Mouse (Mus musculus) hindbrain, embryonic 13.5 days (tissue): Measurements from ENCODE around the gene Gnaz. TPM values are rescaled to one million over a fixed set of nuclear protein-coding genes. Genes with fewer than 3 reads are reported as not detected.

Experiments used
- ATAC-seq: fragments of 200-750 bp; cut with Nextera tagmentation; 2 replicates; pipeline ENCODE4 v1.8.0; 2017; ENCODE audit warnings: moderate TSS enrichment; ENCODE audit not compliant: low FRiP score
- H3K27ac ChIP-seq: fragments of 300-500 bp; sonication (generic); 2 replicates; pipeline ENCODE4 v1.5.1; 2015; ENCODE audit warnings: inconsistent platforms, mild to moderate bottlenecking, moderate library complexity
- H3K27me3 ChIP-seq: fragments of 300-500 bp; sonication (generic); 2 replicates; pipeline ENCODE4 v1.6.1; 2015; ENCODE audit warnings: mild to moderate bottlenecking, inconsistent platforms
- H3K36me3 ChIP-seq: fragments of 300-500 bp; sonication (generic); 2 replicates; pipeline ENCODE4 v1.6.1; 2015; ENCODE audit warnings: mild to moderate bottlenecking, inconsistent platforms
- H3K4me1 ChIP-seq: fragments of 300-500 bp; sonication (generic); replicated peaks from 2 replicates; pipeline ENCODE4 v1.6.1; 2015; ENCODE audit warnings: inconsistent platforms
- H3K4me2 ChIP-seq: fragments of 300-500 bp; sonication (generic); 2 replicates; pipeline ENCODE4 v1.6.1; 2015; ENCODE audit warnings: inconsistent platforms, mild to moderate bottlenecking, moderate library complexity
- H3K4me3 ChIP-seq: fragments of 300-500 bp; sonication (generic); 2 replicates; pipeline ENCODE4 v1.5.1; 2015; ENCODE audit warnings: mild to moderate bottlenecking, inconsistent platforms
- H3K9ac ChIP-seq: fragments of 300-500 bp; sonication (generic); 2 replicates; pipeline ENCODE4 v1.6.1; 2015; ENCODE audit warnings: mild to moderate bottlenecking, inconsistent platforms
- H3K9me3 ChIP-seq: fragments of 300-500 bp; sonication (generic); 2 replicates; pipeline ENCODE4 v1.6.1; 2016; ENCODE audit warnings: inconsistent platforms
- WGBS: fragments of 180-500 bp; shearing (Covaris S2); methylation state at CpG from one replicate; pipeline ENCODE4 v1.1.7; 2015; 5-methylcytosine and 5-hydroxymethylcytosine counted together
- polyA plus RNA-seq: library from polyadenylated mRNA; unstranded; fragments of >200 nt; fragmentation: Nextera tagmentation; extraction: Ambion mirVana; gene quantifications from 2 replicates; pipeline ENCODE4 v1.2.1, GENCODE M21; 2015

Gene Gnaz
- polyA plus RNA-seq, 1 experiment from 2014 or later: 45.1 TPM

DNA sequence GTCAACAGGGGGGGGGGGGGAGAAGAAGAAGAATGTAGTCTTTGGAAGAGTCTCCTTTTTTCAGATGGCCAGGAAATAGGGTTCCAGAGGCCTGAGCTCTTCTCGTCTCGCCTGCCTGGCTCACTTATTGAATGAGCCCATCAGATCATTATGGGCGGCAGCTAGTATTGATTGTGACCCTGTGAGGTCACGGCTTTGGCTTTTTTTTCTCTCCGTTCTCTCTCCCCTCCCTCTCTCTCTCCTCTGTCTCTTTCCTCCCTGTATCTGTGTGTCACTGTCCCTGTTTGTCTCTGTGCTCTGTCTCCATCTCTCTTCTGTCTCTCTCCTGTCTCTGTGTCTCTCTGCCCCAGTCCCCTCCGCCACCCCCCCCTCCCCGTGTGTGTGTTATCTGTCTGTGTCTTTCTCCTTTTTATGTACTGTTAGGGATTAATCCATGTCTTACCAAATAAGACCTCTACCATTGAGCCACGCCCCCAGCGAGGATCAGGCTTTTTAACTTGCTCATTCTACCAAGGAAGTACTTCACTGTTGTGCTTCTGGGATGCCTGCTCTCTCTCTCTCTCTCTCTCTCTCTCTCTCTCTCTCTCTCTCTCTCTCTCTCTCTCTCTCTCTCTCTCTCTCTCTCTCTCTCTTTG lies 91.9 kb downstream of the Gnaz start:
- Histone ChIP-seq H3K4me1 (peaks cover 67% of the 10 kb centered on the region), H3K27me3 (0 out of 2 replicates have a peak, but pooled peaks cover 3% of the 10 kb centered on the region), H3K9ac (no peak overlapping the region; the same call in 1 of the 2 replicates), H3K27ac (no peak overlapping the region), H3K4me3 (no peak overlapping the region), H3K4me2 (no peak overlapping the region), H3K36me3 (no peaks in the 10 kb centered on the region), H3K9me3 (no peaks in the 10 kb centered on the region)
- WGBS: 18% methylated on average over 9 of the region's 9 CpGs
- ATAC-seq: no peak

DNA sequence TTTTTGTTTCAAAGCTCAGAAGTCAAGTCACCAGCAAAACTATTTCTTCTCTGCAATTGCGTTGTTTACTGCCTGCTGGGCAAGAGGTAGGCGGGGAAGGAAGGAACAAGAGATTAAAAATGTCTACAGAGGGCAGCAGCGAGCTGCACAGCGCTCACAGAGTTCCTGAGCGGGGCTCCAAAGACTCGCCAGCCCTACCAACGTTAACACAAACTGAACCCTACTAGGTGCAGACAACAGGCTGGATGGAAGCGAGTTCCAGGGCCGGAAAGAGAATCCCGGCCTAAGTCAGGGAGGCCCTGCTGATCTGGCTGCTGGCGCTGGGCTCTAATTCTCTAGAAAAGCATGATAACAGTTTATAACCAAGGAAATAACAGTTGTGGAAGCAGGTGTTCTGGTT lies 92.4 kb downstream of the Gnaz start:
- Histone ChIP-seq H3K4me3 (peak overlapping the region; percentile 88), H3K27me3 (0 out of 2 replicates have a peak, but pooled peaks cover 3% of the 10 kb centered on the region), H3K9ac (no peak overlapping the region), H3K36me3 (no peaks in the 10 kb centered on the region; the same call in 1 of the 2 replicates), H3K27ac (peak overlapping the region; percentile 36; the same call in 1 of the 2 replicates), H3K4me1 (peaks cover 69% of the 10 kb centered on the region), H3K9me3 (no peaks in the 10 kb centered on the region), H3K4me2 (peak overlapping the region; percentile 98)
- 1% methylated on average over 11 of the region's 11 CpGs for WGBS
- no peak for ATAC-seq

DNA sequence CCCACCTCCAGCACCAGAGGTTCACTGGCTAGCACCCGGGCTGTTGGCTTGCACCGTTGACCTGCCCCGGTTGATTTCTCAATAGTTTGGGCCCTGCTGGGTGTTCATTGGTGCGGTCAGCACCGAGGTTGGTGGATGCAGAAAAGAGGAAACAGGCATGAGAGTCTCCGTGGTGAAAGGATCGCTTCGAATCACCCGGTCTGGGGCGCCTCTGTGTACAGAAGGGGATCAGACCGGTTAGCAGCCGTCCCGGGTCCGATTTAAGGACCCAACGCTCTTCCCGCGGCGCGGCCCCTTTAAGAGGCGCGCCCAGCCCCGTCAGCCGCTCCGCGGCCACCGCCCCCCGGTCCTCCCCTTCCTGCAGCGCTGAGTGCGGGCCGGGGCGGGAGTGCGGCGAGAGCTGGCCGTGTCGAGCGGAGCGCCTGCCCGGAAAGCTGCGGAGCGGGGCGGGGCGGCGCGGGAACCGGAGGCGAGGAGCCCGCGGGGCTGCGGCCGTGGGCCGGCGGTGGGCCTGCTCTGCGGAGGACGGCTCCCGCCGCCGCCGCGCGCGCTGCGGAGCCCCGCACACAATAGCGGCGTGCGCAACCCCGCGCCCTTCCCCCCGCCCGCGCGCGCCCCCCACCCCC lies 93.4 kb downstream of the Gnaz start, which contains the start of gene Bcr:
TSS of gene Bcr (plus strand) at position 376 of the 626 bp plus-strand sequence.
- Histone ChIP-seq H3K9ac (peak within 1 kb of the TSS; percentile 93), H3K27ac (peak within 1 kb of the TSS; percentile 93), H3K4me1 (peaks cover 79% of the 10 kb centered on the region), H3K27me3 (0 out of 2 replicates have a peak, but pooled peaks cover 3% of the 10 kb centered on the region), H3K4me3 (peak within 1 kb of the TSS; percentile 88), H3K36me3 (peaks cover 4% of the 10 kb centered on the region; the same call in 1 of the 2 replicates), H3K9me3 (no peaks in the 10 kb centered on the region), H3K4me2 (peak within 1 kb of the TSS; percentile 98)
- peak; percentile 88 for ATAC-seq
- WGBS: under 1% methylated on average over 58 of the region's 73 CpGs

DNA sequence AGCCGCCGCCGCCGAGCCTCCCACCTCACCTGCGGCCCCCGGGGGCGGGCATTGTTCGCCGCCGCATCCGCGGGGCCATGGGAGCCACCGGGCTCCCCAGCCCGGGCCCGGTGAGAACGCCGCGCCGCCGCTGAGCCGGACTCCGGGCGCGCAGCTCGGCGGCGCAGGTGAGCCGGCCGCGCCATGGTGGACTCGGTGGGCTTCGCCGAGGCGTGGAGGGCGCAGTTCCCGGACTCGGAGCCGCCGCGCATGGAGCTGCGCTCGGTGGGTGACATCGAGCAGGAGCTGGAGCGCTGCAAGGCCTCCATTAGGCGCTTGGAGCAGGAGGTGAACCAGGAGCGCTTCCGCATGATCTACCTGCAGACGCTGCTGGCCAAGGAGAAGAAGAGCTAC lies 93.9 kb downstream of the Gnaz start:
- no peaks in the 10 kb centered on the region for H3K9me3 ChIP-seq
- H3K36me3 ChIP-seq: peaks cover 4% of the 10 kb centered on the region; the same call in 1 of the 2 replicates
- peak; percentile 28; the same call in 1 of the 2 replicates for ATAC-seq
- peak overlapping the region; percentile 88 for H3K4me3 ChIP-seq
- H3K27ac ChIP-seq: peak overlapping the region; percentile 93
- H3K27me3 ChIP-seq: 0 out of 2 replicates have a peak, but pooled peaks cover 3% of the 10 kb centered on the region
- peak overlapping the region; percentile 98 for H3K4me2 ChIP-seq
- H3K4me1 ChIP-seq: peaks cover 79% of the 10 kb centered on the region
- peak overlapping the region; percentile 93 for H3K9ac ChIP-seq
- 0% methylated on average over 24 of the region's 48 CpGs for WGBS

DNA sequence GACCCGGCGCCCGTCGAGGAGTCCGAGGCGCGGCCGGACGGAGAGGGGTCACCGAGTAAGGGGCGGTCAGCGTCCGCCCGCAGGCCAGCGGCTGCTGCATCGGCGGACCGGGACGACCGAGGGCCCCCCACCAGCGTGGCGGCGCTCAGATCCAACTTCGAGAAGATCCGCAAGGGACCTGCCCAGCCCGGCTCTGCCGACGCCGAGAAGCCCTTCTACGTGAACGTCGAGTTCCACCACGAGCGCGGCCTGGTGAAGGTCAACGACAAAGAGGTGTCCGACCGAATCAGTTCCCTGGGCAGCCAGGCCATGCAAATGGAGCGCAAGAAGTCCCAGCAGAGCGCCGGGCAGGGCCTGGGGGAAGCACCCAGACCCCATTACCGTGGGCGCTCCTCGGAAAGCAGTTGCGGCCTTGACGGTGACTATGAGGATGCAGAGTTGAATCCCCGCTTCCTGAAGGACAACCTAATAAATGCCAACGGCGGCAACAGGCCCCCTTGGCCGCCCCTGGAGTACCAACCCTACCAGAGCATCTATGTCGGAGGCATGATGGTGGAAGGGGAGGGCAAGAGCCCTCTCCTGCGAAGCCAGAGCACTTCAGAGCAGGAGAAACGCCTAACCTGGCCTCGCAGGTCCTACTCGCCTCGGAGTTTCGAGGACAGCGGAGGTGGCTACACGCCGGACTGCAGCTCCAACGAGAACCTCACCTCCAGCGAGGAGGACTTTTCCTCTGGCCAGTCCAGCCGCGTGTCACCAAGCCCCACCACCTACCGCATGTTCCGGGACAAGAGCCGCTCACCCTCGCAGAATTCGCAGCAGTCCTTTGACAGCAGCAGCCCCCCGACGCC lies 94.6 kb downstream of the Gnaz start:
- no peak for ATAC-seq
- Histone ChIP-seq H3K4me1 (peaks cover 78% of the 10 kb centered on the region), H3K4me2 (peak overlapping the region; percentile 98), H3K9ac (peak overlapping the region; percentile 93), H3K9me3 (no peaks in the 10 kb centered on the region), H3K36me3 (peaks cover 4% of the 10 kb centered on the region; the same call in 1 of the 2 replicates), H3K27me3 (0 out of 2 replicates have a peak, but pooled peaks cover 3% of the 10 kb centered on the region), H3K27ac (peak overlapping the region; percentile 93), H3K4me3 (peak overlapping the region; percentile 88)
- 1% methylated on average over 68 of the region's 71 CpGs for WGBS

DNA sequence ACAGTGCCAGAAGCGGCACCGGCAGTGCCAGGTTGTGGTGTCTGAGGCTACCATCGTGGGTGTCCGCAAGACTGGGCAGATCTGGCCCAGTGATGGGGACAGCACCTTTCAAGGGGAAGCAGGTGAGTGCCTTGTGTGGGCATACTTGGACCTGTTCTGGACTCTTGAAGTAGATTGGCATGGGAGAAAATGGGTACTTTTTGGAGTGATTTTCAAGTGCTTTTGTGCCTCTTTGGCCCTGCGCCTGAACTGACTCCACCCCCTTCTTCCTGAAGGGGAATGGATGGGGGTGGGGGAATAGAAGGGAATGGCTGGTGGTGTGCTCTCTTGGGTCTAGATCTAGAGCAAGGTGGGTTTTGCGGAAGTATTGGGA lies 95.2 kb downstream of the Gnaz start:
- Histone ChIP-seq H3K9me3 (no peaks in the 10 kb centered on the region), H3K36me3 (peaks cover 4% of the 10 kb centered on the region; the same call in 1 of the 2 replicates), H3K27ac (no peak overlapping the region), H3K27me3 (0 out of 2 replicates have a peak, but pooled peaks cover 3% of the 10 kb centered on the region), H3K4me2 (peak overlapping the region; percentile 98), H3K9ac (peak overlapping the region; percentile 93), H3K4me3 (peak overlapping the region; percentile 88), H3K4me1 (peaks cover 76% of the 10 kb centered on the region)
- WGBS: 15% methylated on average over 6 of the region's 6 CpGs
- no peak for ATAC-seq

DNA sequence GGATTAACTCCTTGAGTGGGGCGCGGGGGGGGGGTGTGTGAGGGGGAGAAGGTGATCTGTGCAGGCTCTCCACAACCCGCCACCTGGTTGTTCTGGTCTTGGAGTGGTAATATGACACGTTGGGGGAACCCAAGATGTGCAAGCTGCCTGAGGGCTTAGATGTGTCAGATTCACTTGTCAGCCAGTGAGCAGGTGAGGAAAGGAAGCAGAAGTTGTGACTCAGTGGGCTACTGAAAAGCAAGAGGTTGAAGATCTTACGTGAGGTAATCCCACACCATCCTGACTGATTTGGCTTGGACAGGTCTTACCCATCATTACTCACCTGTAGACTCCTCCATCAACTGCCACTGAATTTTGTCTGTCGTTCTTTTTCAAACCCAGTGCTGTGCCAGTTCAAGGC lies 95.6 kb downstream of the Gnaz start:
- peak overlapping the region; percentile 88 for H3K4me3 ChIP-seq
- no peak for ATAC-seq
- 54% methylated on average over 6 of the region's 6 CpGs for WGBS

DNA sequence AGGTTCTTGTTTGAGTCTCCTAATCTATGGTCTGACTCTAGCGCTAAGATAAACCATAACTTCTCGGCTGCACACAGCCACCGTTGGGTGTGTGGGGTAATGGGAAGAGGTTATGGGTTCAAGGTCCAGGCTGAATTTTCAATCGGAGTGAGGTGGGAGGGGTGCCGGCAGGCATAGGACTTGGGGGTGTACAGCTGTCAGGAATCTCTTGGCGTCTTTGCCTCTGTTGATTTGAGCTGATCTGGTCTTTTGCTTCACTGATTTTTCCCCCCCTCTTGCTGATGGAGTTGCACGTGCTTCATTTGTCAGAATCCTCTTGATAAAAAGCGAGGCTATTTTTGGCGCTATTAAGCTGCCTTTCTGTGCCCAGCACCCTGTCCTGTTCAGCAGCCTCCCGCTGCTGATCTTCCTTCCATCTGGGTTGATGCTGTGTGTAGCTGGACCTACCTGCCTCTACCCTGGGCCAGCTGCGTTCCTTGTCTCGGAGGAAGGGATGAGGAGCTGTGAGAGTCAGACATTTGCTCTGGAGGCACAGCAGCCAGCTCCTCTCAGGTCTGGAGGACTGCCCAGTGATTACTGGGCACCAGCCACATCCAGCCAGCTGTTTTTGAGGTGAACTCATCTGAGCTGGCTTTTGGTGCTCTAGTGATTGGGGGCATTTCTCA lies 96.5 kb downstream of the Gnaz start:
- 56% methylated on average over 12 of the region's 12 CpGs for WGBS
- ATAC-seq: no peak
- H3K9ac ChIP-seq: peak overlapping the region; percentile 70
- peaks cover 4% of the 10 kb centered on the region; the same call in 1 of the 2 replicates for H3K36me3 ChIP-seq
- H3K4me2 ChIP-seq: peak overlapping the region; percentile 98
- 0 out of 2 replicates have a peak overlapping the region, but pooled peaks have one; percentile 3 for H3K27ac ChIP-seq
- no peaks in the 10 kb centered on the region for H3K27me3 ChIP-seq
- no peaks in the 10 kb centered on the region for H3K9me3 ChIP-seq
- peaks cover 87% of the 10 kb centered on the region for H3K4me1 ChIP-seq
- peak overlapping the region; percentile 88 for H3K4me3 ChIP-seq

More for the DNA sequence above, 95.6 kb downstream of the Gnaz start:
- Histone ChIP-seq H3K36me3 (peaks cover 4% of the 10 kb centered on the region; the same call in 1 of the 2 replicates), H3K9ac (peak overlapping the region; percentile 93), H3K27me3 (0 out of 2 replicates have a peak, but pooled peaks cover 1% of the 10 kb centered on the region), H3K27ac (no peak overlapping the region), H3K4me2 (peak overlapping the region; percentile 98), H3K9me3 (no peaks in the 10 kb centered on the region), H3K4me1 (peaks cover 81% of the 10 kb centered on the region)

DNA sequence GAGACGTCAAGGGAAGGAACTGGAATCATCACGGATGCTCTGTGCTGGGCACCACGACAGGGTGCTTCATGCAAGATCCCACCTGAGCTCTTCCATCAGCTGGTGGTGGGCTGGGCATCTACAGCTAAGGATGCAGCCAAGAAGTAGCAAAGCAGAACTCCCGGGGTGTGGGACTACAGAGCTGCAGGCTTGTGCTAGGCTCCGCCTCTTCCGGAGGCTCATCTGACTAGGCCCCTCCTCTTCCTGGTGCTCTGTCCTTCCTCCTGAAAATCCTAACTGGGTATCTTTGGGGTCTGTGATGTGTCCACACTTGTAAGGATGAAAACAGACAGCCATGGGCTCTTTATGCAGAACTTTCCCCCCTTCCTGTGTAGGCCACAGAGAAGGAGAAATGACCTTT lies 98.7 kb downstream of the Gnaz start:
- Histone ChIP-seq H3K4me2 (peak overlapping the region; percentile 98), H3K4me3 (no peak overlapping the region), H3K36me3 (peaks cover 4% of the 10 kb centered on the region; the same call in 1 of the 2 replicates), H3K9me3 (no peaks in the 10 kb centered on the region), H3K9ac (no peak overlapping the region), H3K4me1 (peaks cover 92% of the 10 kb centered on the region), H3K27ac (no peak overlapping the region), H3K27me3 (no peaks in the 10 kb centered on the region)
- 66% methylated on average over 6 of the region's 6 CpGs for WGBS
- no peak for ATAC-seq
